In genomic region chr2:179985695-179986094, GRCm38 (mm10) we compare ENCODE assay signal across 17 mouse cellular contexts.
"Had no signal": no experiment of that assay in that cellular context is flagged by ENCODE, and none has a peak within 500 bp of the region (broad histone marks: within the 10 kb centered on the region; RNA-seq: fewer than 3 reads in every experiment).

No protein-coding gene starts in this region.

- H3K36me3 ChIP-seq: lung, embryonic 15.5 days; midbrain, embryonic 13.5 days; midbrain, embryonic 15.5 days; neural tube, embryonic 12.5 days; stomach, embryonic 15.5 days had no signal

- H3K4me2 ChIP-seq: lung, embryonic 15.5 days; midbrain, embryonic 11.5 days; midbrain, embryonic 13.5 days; midbrain, embryonic 15.5 days; neural tube, embryonic 12.5 days; stomach, embryonic 15.5 days had no signal

- H3K9me3 ChIP-seq: lung, embryonic 15.5 days; megakaryocyte, embryonic 14.5 days; midbrain, embryonic 13.5 days; midbrain, embryonic 15.5 days; neural tube, embryonic 12.5 days; stomach, embryonic 15.5 days had no signal

- DNase-seq: lung, adult 2 months; lung, postnatal 14 days; lung, postnatal 36 days; right cerebral cortex, postnatal 14 days; thymus, adult 2 months; thymus, postnatal 25 days; thymus, postnatal 4 days had no signal

- H3K9ac ChIP-seq: lung, embryonic 15.5 days; midbrain, embryonic 13.5 days; midbrain, embryonic 15.5 days; neural tube, embryonic 12.5 days; stomach, embryonic 15.5 days had no signal

- H3K4me3 ChIP-seq: lung, embryonic 15.5 days; megakaryocyte, embryonic 14.5 days; midbrain, embryonic 13.5 days; midbrain, embryonic 15.5 days; neural tube, embryonic 12.5 days; stomach, embryonic 15.5 days had no signal

- H3K4me1 ChIP-seq: lung, embryonic 15.5 days; midbrain, embryonic 13.5 days; midbrain, embryonic 15.5 days; neural tube, embryonic 12.5 days; stomach, embryonic 15.5 days had no signal

- H3K27me3 ChIP-seq: lung, embryonic 15.5 days; midbrain, embryonic 13.5 days; midbrain, embryonic 15.5 days; neural tube, embryonic 12.5 days; stomach, embryonic 15.5 days had no signal

- ATAC-seq: lung, postnatal 0 days; midbrain, embryonic 13.5 days; midbrain, embryonic 15.5 days had no signal

- H3K27ac ChIP-seq: lung, embryonic 15.5 days; macrophage; midbrain, embryonic 13.5 days; midbrain, embryonic 15.5 days; neural tube, embryonic 12.5 days; stomach, embryonic 15.5 days; stomach, postnatal 0 days had no signal
